Mouse (Mus musculus) left cerebral cortex, adult 8-10 months (tissue): ENCODE data around the gene Defb28. TPM values are rescaled to one million over a fixed set of nuclear protein-coding genes. Genes with fewer than 3 reads are reported as not detected.
A peak's percentile ranks its signal among the peaks of the same experiment; 100 is the strongest.

Experiments used
- DNase-seq, 2 experiments: peaks; one replicate each; pipeline ENCODE4 v3.0.0; 2022; ENCODE audit warnings: low spot score in 2 of 2
- total RNA-seq, 4 experiments: library from RNA; stranded (reverse); gene quantifications; 2 replicates each; pipeline ENCODE4 v1.2.4; 2022

The Defb28 gene
- total RNA-seq, result not detected

- DNase-seq, result no peak
Observed at GRCm38 (mm10) chr2:152517981-152518380, at the start of gene Defb28. Gene Defb28 (plus strand): TSS chr2:152518255.

- DNase-seq, result peak in 1 of 2 experiments; percentile 24
Observed at GRCm38 (mm10) chr2:152470973-152471372, 47.1 kb upstream of the Defb28 start.

GRCm38 (mm10) chr2:152472434-152472833, 45.6 kb upstream of the Defb28 start:
- no peak for DNase-seq

GRCm38 (mm10) chr2:152476763-152477162, 41.3 kb upstream of the Defb28 start, which contains the start of gene Defb20:
Gene Defb20 (plus strand): TSS chr2:152477063.
- DNase-seq, result no peak

- DNase-seq, result no peak
Observed at GRCm38 (mm10) chr2:152480881-152481280, 37.2 kb upstream of the Defb28 start.

- DNase-seq, result no peak
Observed at GRCm38 (mm10) chr2:152481726-152482125, 36.3 kb upstream of the Defb28 start.

- DNase-seq, result no peak
Observed at GRCm38 (mm10) chr2:152487024-152487423, 31.0 kb upstream of the Defb28 start.

- no peak for DNase-seq
Observed at GRCm38 (mm10) chr2:152490038-152490437, 28.0 kb upstream of the Defb28 start, which contains the start of gene Defb22. Gene Defb22 (minus strand): TSS chr2:152490138.

- no peak for DNase-seq
Observed at GRCm38 (mm10) chr2:152493151-152493550, 24.9 kb upstream of the Defb28 start.

- DNase-seq, result no peak
Observed at GRCm38 (mm10) chr2:152498020-152498419, 20.0 kb upstream of the Defb28 start.

GRCm38 (mm10) chr2:152500204-152500862, 17.7 kb upstream of the Defb28 start:
- no peak for DNase-seq

GRCm38 (mm10) chr2:152500863-152501229, 17.2 kb upstream of the Defb28 start:
- no peak for DNase-seq

GRCm38 (mm10) chr2:152503950-152504349, 14.1 kb upstream of the Defb28 start:
- no peak for DNase-seq

GRCm38 (mm10) chr2:152511592-152511991, 6.5 kb upstream of the Defb28 start, which contains the start of gene Defb26:
Gene Defb26 (minus strand): TSS chr2:152511692.
- no peak for DNase-seq

- no peak for DNase-seq
Observed at GRCm38 (mm10) chr2:152516084-152516483, 2.0 kb upstream of the Defb28 start.

GRCm38 (mm10) chr2:152539944-152540710, 22.1 kb downstream of the Defb28 start, which contains the start of gene Defb29:
Gene Defb29 (minus strand): TSS chr2:152540098.
- no peak for DNase-seq

GRCm38 (mm10) chr2:152541979-152542378, 23.9 kb downstream of the Defb28 start:
- DNase-seq, result no peak

- no peak for DNase-seq
Observed at GRCm38 (mm10) chr2:152542897-152543296, 24.8 kb downstream of the Defb28 start.

GRCm38 (mm10) chr2:152543478-152543877, 25.4 kb downstream of the Defb28 start:
- no peak for DNase-seq

- peak; percentile 10 to 43 for DNase-seq
Observed at GRCm38 (mm10) chr2:152544691-152545090, 26.6 kb downstream of the Defb28 start.

GRCm38 (mm10) chr2:152548124-152548523, 30.1 kb downstream of the Defb28 start:
- no peak for DNase-seq

- peak; percentile 20 to 46 for DNase-seq
Observed at GRCm38 (mm10) chr2:152553774-152554423, 35.8 kb downstream of the Defb28 start.
